Mouse (Mus musculus) 3T3-L1 (cell line): ENCODE results near the gene Efna1.
A peak's percentile ranks its signal among the peaks of the same experiment; 100 is the strongest.

Experiments
- DNase-seq: peaks from one replicate; pipeline ENCODE4 v3.0.0-alpha.2; 2015; ENCODE audit warnings: low read depth, low spot score

Gene Efna1

DNA sequence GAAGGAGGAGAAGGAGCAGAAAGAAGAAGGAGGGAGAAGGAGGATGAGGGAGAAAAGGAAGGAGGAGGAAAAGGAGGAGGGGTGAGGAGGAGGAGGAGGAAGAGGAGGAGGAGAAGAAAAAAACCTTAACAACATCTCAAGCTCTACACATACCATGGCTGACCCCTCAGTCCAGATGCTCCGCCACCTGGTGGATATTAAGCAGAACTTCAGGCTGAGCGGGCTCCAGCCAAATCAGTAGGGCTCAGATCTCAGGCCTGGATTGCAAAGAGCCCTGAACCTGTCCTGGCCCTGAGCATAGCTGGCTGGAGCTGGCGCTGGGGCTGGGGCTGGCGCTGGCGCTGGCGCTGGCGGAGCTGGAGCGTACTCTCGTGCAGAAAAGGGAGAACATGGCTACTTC is 27.1 kb upstream of the Efna1 start:
- DNase-seq, result peak; percentile 91

DNA sequence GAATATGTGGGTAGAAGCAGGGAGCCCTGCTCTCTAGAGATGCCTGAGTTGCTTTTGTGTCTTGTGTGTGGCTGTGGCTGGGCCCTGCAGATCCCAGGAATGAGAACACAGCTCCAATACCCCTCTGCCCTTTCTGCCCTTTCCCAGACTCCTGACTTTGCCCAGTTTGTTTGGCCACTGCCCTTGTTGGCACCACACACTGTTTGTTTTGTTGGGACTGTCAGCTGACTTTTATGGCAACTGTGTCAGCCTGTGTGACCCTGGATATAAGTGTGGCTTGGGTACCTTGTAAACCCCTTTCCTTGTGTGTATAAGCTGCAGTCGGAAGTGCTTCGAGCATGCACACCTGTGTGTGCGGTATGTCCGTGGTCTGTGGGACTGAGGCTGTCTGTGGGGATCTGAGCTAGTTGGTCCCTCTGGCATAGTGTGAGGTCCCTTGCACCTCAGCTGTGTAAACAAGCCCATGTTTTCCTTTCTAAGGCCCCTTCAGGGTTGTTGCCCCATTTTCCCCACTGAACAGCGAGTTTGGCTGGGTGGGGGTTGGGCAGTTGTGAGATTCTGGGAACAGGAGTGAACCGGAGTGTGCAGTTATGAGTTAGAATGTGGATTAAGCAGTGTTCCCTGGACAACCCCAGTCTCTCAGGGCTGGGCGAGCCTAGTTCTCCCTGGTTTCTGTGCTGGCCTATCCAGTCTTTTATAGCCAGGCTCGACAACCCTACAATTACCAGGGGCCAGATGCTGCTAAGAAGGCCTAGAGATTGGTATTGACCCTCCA is 24.8 kb upstream of the Efna1 start:
- DNase-seq, result no peak

DNA sequence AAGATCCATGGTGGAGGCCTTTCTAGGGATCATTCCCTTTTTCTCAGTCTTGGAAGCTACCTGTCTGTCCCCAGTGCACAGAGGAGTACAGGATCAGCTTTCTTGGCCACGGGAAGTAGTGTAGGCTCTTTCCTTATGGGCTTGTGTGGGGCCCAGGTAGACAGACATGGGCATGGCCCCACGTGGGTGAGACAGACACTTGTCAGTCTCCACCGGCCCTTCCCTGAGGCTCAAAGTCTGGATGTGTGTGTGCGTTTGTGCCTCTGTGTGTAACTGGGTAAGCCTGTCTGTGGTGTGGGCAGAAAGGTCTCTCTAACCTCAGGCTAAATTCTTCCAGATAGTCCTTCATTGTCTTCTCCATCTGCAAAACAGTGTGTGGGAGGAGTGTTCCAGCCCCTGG is 24.2 kb upstream of the Efna1 start:
- DNase-seq, result no peak

DNA sequence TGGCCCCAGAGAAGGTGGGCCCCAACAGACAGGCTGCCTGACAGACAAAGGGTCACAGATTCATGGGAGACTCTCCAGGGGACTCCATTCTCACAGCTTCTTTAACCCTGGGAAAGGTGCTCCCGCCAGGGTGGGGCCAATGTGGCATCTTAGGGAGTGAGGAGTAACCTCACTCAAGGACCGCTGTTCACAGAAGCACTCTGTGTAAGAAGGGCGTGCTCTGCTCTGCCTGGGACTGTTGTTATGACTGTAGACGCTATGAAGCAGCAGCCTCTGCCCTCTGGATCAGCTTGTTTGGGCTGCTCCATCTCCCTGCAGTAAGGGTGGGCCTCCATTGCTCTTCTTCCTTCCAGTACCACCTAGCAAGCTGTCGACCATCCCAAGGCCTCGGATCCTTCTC is 23.5 kb upstream of the Efna1 start:
- no peak for DNase-seq

DNA sequence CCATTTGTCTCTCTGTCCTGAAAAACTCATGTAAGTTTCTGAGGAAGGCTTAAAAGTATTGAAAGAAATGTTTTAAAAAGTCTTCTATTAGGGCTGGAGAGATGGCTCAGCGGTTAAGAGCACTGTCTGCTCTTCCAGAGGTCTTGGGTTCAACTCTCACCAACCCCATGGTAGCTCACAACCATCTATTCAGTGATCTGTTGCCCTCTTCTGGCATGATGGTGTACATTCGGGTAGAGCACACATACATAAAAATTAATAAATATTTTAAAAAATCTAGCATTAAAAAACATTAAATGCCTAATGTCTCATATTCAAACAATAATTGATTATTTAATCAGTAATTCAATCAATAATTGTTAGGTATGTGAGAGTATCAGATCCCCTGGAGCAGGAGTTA is 19.6 kb upstream of the Efna1 start:
- DNase-seq, result peak; percentile 58

DNA sequence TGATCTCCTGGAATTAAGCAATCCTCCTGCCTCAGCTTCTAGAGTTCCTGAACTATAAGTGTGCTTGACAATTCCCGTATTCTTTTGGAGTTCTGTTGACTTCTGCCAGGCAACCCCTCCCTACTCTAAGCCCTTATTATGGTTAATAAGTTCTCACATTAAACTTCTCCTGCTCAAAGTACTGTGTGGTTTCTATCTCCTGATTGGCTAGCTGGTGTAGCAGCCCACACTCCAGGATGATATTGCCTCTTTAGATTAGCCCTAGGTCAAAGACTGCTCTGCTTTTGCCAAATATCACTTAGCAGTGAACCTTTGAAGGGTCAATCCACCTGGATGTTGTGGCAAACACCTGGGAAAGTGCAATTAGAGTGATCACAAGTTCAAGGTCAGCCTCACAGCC is 19.1 kb upstream of the Efna1 start:
- no peak for DNase-seq

DNA sequence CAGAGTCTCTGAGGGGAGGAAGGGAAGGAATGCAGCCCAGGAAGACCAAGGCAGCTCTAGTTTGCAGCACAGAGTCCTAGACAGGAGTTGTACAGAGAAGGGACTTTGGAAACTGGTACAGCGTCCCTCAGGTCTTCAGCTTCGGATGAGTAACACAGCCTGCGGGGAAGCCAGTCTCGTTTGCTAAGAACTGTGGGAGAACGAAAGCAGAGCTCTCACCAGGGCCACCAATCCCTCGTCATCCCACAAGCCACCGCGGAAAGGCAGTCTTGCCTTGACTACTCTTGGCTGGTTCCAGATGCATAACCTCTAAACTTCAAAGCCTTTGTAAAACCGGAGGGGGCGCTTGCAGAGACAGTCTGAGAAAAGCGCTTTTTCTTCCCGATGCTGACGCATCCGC is 18.6 kb upstream of the Efna1 start:
- peak; percentile 56 for DNase-seq

DNA sequence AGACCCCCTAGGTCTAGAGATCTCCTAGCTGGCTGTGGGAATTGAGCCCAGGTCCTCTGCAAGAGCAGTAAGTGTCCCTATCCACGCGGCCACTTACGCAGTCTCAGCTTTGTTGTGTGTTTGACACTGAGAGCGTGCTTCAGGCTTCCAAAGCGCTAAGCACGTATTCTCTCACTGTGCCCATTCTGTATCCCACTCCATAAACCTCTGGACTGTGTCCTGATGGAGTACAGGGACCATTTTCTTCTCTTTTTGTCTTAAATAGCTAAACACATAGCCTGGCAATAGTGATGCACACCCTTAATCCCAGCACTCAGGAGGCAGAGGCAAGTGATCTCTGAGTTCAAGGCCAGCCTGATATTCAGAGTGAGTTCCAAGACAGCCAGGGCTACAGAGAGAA is 18.0 kb upstream of the Efna1 start:
- no peak for DNase-seq

DNA sequence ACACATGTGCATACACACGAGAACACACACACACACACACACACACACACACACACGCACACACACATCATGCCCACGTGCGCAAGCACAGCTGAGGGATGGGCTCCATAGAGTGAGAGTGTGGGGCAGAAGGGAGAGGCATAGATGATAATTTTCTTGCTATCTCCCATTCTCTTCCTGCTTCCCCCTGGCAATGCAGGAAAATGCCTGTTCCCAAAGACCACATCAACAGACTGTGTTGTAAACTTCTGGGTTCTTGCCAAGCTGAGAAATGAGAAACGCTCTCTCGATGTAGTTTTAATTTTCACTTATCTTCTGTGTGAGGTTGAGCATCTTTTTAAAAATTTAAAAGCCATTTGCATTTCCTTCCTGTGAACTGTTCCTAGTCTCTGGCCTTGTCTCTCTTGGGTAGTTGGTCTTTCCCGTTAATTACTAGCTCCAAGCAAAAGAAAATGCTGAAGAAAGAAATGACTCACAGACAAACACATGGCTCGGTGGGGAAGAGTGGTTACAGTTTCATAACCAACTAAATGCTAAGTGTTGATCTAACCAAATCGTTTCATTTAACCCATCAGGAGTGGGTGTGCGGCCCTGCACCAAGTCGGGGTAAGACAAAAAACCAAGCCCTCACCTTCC is 15.9 kb upstream of the Efna1 start:
- no peak for DNase-seq

DNA sequence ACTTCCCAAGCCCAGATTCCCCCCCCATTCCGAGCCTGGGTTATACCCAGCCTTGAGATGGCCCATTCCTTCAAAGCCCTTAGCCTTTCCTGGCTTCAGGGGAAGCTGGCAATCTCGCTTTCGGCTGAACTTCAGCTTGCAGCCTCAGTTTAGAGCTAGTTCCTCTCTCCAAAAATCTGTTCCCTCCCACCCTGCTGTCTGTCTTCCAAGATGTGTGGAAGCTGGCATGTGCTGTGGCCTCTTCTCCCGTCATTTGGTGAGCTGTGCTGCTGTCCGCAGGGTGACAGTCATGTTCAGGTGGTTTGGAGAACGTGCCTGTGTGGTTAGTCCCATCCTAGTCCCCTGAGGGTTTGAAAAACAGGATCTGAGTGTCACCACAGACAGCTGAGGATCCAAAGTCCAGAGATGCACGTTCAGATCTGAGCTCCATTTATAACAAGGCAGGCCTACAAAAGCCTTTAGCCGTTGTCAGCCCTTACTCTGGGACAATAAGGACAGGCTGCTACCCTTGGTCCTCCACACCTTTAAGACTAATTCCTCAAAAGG is 14.8 kb upstream of the Efna1 start:
- DNase-seq, result no peak

DNA sequence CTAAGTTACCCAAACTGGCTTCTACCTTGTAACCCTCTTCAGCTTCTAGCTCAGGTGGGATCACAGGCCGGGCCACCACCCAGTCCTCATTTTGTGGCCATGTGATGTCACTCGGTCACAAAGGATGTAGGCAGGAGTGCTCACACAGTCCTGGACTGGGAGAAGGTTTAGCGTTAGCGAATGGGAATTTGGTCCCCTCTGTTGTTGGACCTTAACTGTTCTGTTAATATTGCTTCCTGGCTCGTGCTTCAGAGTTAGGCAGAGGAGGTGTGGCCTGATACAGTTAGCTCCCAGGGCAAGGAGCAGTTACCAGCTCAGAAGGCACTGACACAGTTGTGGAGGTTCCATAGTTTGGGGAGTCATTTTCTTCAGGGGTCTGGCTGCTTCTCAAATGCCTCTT is 13.3 kb upstream of the Efna1 start:
- no peak for DNase-seq

DNA sequence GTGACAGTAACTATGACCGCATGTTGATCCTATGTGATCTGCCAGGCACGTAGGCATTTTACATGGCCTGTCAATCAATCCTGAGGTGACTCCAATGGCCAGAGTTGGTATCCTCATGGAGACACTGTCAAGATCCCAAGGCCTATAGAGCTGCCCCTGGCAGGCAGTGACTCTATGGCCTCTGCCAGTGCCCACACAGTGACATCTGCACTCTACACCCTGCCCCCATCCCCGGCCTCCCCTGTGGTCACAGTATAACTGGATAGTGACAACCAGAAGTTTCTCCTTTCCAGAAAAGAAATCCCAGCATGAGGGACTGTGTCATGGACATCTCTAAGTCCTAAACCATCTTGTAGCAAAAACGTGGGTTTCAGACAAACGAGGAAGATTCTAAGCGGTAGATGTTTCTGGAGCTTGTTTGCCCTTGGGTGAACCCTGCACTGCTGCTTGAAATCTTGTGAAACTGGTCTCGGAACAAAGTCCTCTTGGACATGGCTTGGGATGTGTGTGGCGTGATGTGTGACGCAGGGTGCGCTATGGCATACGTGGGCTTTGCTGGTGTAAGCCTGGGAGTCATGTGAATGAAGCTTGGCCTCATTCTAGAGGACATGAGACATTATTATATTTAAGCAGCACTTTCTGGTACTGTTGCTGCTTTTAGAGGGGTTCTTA is 12.4 kb upstream of the Efna1 start:
- DNase-seq, result no peak

DNA sequence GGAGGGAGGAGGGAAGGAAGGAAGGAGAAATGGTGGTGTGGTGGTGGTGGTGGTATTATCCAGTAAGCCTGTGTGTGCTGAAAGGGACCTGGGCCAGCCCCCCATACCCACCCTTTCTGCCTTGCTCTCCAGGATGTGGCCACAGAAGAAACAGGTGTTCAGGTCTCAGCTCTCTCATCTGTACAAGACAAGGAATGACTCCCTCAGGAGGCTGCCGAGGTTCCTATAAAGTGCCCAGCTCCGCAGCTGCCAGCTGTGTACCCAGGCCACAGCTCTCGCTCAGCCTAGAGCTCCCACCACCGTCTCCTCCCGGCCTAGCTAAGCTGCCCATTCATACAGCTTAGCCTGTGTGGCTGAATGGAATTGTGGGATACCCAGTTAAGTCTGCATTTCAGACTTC is 11.4 kb upstream of the Efna1 start:
- no peak for DNase-seq

DNA sequence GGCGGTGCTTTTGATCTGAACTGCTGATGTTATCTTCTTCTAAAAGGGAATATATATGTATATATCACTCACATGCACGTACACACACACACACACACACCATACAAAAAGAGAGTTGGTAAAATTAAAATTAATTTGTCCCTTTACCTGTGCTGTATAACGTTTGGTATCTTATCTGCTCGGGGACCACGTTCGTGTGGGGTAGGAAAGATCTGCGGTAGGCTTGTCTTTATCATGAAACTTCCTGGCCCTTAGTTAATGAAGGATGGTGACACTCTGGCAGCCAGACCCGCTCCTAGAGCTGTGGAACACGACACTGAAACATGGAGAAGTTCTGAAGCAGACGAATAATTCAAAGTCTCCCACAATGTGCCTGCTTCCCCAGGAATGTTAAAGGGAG is 10.9 kb upstream of the Efna1 start:
- DNase-seq, result no peak

DNA sequence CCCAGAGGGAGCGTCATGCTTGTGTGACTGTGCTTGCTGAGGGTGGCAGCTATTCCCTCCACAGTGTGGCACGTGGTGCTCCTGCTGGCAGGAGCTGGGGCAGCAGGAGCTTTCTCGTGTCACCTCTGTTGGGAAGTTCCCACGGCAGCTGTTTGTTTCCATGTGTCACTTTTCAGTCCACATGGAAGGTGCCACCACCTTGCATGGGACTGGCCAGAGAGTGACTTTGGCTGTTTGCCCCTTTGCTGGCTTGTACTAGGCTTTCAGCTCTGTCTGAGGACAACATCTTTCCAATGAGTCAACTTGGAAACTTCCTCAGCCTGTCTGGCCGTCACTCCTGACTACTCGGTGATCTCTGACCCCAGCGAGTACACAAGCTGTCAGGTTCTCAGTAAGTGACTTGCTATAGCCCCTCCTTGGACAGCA is 7.6 kb upstream of the Efna1 start:
- DNase-seq, result peak; percentile 67

DNA sequence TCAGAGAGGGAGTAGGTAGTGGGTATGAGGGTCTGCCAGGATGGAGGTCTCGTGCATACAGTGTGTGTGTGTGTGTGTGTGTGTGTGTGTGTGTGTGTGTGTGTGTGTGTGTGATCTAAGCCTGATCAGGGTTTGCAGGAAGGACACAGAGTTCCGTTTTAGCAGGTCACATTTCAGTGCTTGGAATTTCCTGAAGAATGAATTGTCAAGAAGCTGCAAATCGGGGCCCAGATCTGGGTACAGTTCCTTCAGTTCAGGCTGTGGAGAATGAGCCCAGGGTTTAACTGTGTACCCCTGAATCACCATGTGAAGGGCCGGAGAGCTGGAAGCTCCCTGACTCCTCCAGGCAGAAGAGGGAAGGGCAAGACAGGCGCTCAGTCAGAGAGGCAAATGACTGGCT is 6.3 kb upstream of the Efna1 start:
- no peak for DNase-seq

DNA sequence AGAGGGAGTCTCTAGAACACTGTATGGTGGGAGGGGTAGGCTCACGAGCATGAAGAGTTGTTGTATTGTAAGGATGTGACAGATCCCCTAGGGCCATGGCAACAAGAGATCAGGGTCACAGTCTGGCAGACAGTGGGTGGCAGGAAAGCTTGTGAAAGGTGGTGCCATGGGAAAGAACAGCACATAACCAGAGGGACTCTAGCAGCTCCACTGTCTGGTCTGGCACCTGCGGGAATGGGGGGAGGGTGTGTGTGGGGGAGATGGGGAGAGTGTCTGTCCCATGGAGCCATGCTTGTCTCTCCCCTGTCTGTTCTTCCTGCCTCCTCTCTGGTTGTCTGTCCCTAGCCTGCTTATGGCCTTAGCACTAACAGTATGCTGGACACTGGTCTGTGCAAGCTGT is 4.6 kb upstream of the Efna1 start:
- DNase-seq, result no peak

DNA sequence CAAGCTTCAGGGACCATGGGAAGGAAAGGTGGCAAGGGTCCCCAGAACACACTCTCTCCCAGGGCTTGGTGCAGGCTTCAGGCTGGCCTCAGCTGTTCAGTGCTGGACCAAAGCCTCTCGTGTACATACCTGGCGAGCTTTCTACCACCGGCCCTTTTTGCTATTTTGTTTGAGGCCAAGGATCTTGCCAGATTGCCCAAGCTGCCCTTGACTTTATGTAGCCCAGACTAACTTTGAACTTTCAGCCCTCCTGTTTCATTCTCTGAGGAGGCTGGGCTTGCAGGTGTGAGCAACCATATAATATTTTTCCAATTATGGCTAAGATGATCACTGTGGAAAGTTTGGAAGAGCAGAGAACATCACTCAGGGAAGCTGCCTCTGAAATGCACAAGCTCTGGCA is 3.3 kb upstream of the Efna1 start:
- DNase-seq, result no peak

DNA sequence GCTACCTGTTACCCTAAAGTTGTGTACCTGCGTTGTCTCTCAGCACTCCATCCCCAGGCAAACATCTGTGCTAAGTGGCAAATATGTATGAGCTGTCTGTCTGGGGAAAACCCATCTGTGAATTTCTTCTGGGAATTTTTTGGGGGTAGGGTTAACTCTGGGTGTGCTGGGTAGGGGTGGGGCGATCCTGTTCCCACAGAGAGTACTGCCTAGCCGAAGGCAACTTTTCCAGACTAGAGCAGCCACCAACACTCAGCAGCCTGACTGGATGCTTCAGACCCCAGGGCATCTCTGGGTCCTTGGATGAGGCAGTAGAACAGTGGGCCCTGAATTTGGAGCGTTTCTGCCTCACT is 1.3 kb upstream of the Efna1 start:
- peak; percentile 69 for DNase-seq

DNA sequence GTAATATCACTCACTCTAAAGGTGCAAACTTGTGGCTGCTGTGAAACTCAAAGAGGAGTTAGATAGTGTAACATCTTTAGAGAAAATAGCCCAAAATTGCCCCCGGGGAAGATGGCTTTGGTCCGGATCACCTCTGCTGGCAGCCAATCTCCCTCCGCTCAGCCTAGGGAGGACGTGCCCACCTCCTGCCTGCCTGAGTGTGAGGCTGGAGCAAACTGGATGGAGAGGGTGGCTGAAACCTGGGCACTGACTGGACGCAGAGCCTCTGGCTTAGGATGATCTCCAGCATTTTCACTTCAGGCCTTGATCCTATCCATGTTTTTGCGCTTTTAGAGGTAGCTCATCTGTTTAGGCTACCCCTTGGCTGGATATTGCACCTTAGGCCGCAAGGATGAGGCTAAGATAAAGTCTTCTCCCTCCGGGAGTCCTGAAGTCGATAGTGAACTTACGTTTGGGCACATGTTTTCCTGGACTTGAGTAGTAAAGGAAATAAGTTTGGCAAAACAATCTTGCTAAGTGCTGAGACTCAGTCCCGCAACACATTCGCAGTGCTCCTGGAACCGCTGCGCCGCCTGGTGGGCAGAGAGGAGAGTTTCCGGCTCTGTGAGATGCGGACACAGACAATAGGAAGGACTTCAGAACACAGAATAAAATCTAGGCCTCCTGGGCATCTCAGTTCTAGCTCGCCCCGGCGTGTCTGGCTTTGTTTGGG is 793 bp upstream of the Efna1 start:
- peak; percentile 94 for DNase-seq

DNA sequence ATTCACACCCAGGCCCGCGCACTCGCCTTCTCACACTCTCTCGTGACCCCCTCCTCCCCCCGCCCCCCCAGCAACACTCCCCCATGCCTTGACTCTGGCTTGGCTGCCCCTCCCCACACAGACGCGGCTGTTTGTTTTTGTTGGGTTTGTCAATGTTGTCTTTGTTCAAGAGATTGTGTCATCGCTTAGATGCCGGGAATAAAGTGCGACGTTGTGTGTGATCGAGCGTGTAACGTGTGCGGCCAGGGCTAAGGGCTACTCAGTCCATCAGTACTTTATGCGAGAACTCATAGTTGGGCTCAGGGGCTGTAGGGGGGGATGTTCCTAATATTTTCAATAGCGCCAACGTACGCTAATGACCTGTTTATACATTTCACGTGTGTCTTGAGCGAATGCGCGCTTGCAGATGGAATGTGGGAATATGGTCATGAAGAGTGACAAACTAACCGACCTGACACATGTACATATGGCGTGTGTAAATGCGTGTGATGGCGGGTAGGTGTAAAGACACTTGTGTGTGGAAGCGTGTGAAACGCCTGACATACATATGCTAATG is 814 bp downstream of the Efna1 start:
- DNase-seq, result peak; percentile 65
